Mouse (Mus musculus) olfactory bulb, adult 2 months (tissue): ENCODE measurements around the gene Ing1.

ENCODE experiments used
- CTCF ChIP-seq: fragments of 200-500 bp; IDR thresholded peaks from 2 replicates; pipeline ENCODE4 v1.5.1; 2012; ENCODE audit warnings: low read depth, mild to moderate bottlenecking, low read length, moderate library complexity; ENCODE audit not compliant: insufficient read depth
- POLR2A ChIP-seq: fragments of 200-500 bp; IDR thresholded peaks from 2 replicates; pipeline ENCODE4 v1.6.1; 2012; ENCODE audit warnings: mild to moderate bottlenecking, low read depth, low read length, moderate library complexity; ENCODE audit not compliant: insufficient read depth

GRCm38 (mm10) chr8:11569260-11570097 is 14.1 kb downstream of the Ing1 start:
- TF ChIP-seq CTCF (no peak), POLR2A (no peak)
